Mouse (Mus musculus) neutrophil, adult 5-6 weeks (primary cell): ENCODE measurements around the gene Atp23. TPM values are rescaled to one million over a fixed set of nuclear protein-coding genes. Genes with fewer than 3 reads are reported as not detected.
A peak's percentile ranks its signal among the peaks of the same experiment; 100 is the strongest.

ENCODE experiments used
- ATAC-seq: fragments of 151-379, 151-347 bp; 2 replicates; pipeline ENCODE4 v1.8.0; 2017; ENCODE audit warnings: mild to moderate bottlenecking, moderate TSS enrichment; ENCODE audit not compliant: insufficient number of reproducible peaks, poor library complexity, low FRiP score, severe bottlenecking; ENCODE audit errors: extremely low read depth
- total RNA-seq: library from RNA; stranded (forward); fragments of 200-1000 nt; gene quantifications from 2 replicates; pipeline ENCODE4 v1.2.3, GENCODE M21; 2017

Atp23 gene
- 3.8 and 6.2 TPM in 2 replicates for total RNA-seq

GRCm38 (mm10) chr10:126900821-126901487, at the start of gene Atp23:
Atp23 (minus strand) TSS chr10:126901355.
- peak; percentile 64 for ATAC-seq

GRCm38 (mm10) chr10:126950572-126950971, 49.4 kb upstream of the Atp23 start:
- no peak for ATAC-seq

GRCm38 (mm10) chr10:126949824-126950223, 48.7 kb upstream of the Atp23 start:
- ATAC-seq, result no peak

GRCm38 (mm10) chr10:126945531-126945930, 44.4 kb upstream of the Atp23 start:
- ATAC-seq, result no peak

- no peak for ATAC-seq
These were observed 39.8 kb upstream of the Atp23 start for GRCm38 (mm10) chr10:126940949-126941348.

GRCm38 (mm10) chr10:126935556-126936381, 34.6 kb upstream of the Atp23 start:
- ATAC-seq, result no peak

- no peak for ATAC-seq
These were observed 34.0 kb upstream of the Atp23 start for GRCm38 (mm10) chr10:126935121-126935520.

GRCm38 (mm10) chr10:126934561-126934960, 33.4 kb upstream of the Atp23 start:
- ATAC-seq, result no peak

GRCm38 (mm10) chr10:126931760-126932139, 30.6 kb upstream of the Atp23 start:
- ATAC-seq, result no peak

- ATAC-seq, result no peak
These were observed 30.1 kb upstream of the Atp23 start for GRCm38 (mm10) chr10:126931123-126931759.

GRCm38 (mm10) chr10:126930270-126931121, 29.3 kb upstream of the Atp23 start:
- no peak for ATAC-seq

- ATAC-seq, result no peak
These were observed 28.4 kb upstream of the Atp23 start for GRCm38 (mm10) chr10:126929543-126929942.

GRCm38 (mm10) chr10:126928819-126929206, 27.7 kb upstream of the Atp23 start:
- no peak for ATAC-seq

- no peak for ATAC-seq
These were observed 27.1 kb upstream of the Atp23 start for GRCm38 (mm10) chr10:126928011-126928818.

GRCm38 (mm10) chr10:126927101-126927961, 26.2 kb upstream of the Atp23 start:
- ATAC-seq, result no peak

GRCm38 (mm10) chr10:126925391-126925790, 24.2 kb upstream of the Atp23 start:
- no peak for ATAC-seq

- no peak for ATAC-seq
These were observed 22.9 kb upstream of the Atp23 start for GRCm38 (mm10) chr10:126924087-126924486.
